Mouse (Mus musculus) spleen, adult 10 weeks (tissue): ENCODE results near the gene Vmn1r95. TPM values are rescaled to one million over a fixed set of nuclear protein-coding genes. Genes with fewer than 3 reads are reported as not detected.

Experiments
- polyA plus RNA-seq: library from polyadenylated mRNA; stranded (reverse); fragments of 350-450 nt; fragmentation: Illumina TruSeq; extraction: RNeasy Lipid Tissue Mini Kit (QIAGEN cat#74804); gene quantifications from one replicate; pipeline ENCODE4 v1.2.3, GENCODE M21; 2015; ENCODE audit warnings: low replicate concordance; ENCODE audit not compliant: insufficient read depth

The Vmn1r95 gene
- not detected for polyA plus RNA-seq

GRCm38 (mm10) chr7:20193410-20193809, at the start of gene Vmn1r95:
Vmn1r95 (plus strand) TSS chr7:20193710.

DNA sequence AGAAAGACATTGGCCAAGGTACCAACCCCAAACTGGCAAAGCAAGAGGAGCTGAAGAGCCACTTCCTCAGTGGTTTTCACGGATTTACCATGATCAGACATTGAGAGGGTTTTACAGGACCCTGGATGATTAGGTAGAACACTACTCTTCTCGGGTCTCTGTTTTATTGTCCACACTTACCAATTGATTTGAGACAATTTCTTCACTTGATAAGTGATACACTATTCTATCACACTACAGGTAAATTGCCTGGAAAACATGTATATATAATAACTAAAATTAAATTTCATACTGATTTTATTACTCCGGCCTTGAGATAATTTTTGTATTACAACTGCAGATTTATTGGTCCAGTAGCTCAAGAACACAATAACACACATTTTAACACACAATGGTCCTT, 25.2 kb upstream of the Vmn1r95 start, which contains the start of gene Vmn1r94:
Gene Vmn1r94, minus strand, starts transcription at position 101 of the 400 bp plus-strand sequence.

DNA sequence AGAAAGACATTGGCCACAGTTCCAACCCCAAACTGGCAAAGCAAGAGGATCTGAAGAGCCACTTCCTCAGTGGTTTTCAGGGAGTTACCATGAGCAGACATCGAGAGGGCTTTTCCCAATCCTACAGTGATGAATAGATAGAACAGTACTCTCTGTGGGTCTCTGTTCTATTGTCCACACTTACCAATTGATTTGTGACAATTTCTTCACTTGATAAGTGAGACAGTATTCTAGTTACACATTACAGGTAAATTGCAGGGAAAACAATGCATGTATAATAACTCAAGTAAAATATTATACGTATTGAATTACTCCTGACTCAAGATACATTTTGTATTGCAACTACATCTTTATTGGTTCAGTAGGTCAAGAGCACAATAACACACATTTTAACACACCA, 12.0 kb downstream of the Vmn1r95 start, which contains the start of gene Gm6164:
Gene Gm6164, minus strand, starts transcription at position 101 of the 400 bp plus-strand sequence.

GRCm38 (mm10) chr7:20233728-20234127, 40.2 kb downstream of the Vmn1r95 start, which contains the start of gene Gm4498:
Gm4498 (minus strand) TSS chr7:20233828.

Other genes starting within 250 kb of the Vmn1r95 start
- gene Igsf23, start 243.0 kb upstream of the Vmn1r95 start, polyA plus RNA-seq, result 1.6 TPM
- not detected for gene Ceacam20, start 228.3 kb upstream of the Vmn1r95 start, polyA plus RNA-seq
- gene Nlrp9b, start 202.2 kb upstream of the Vmn1r95 start, polyA plus RNA-seq, result not detected
- not detected for gene Vmn1r91, start 94.0 kb upstream of the Vmn1r95 start, polyA plus RNA-seq
- not detected for gene Gm16442, start 71.1 kb upstream of the Vmn1r95 start, polyA plus RNA-seq
- gene Vmn1r93, start 54.6 kb upstream of the Vmn1r95 start, polyA plus RNA-seq, result not detected
- gene Vmn1r94, start 25.3 kb upstream of the Vmn1r95 start, polyA plus RNA-seq, result not detected
- gene Gm6164, start 11.9 kb downstream of the Vmn1r95 start, polyA plus RNA-seq, result not detected
- gene Gm4498, start 40.1 kb downstream of the Vmn1r95 start, polyA plus RNA-seq, result not detected
- gene Gm5890, start 69.1 kb downstream of the Vmn1r95 start, polyA plus RNA-seq, result not detected
- gene Gm4133, start 140.4 kb downstream of the Vmn1r95 start, polyA plus RNA-seq, result not detected
- gene Gm5728, start 181.7 kb downstream of the Vmn1r95 start, polyA plus RNA-seq, result not detected
- not detected for gene Vmn1r100, start 224.2 kb downstream of the Vmn1r95 start, polyA plus RNA-seq
- gene Vmn1r101, start 248.9 kb downstream of the Vmn1r95 start, polyA plus RNA-seq, result not detected